Mouse (Mus musculus) heart, embryonic 14.5 days (tissue): ENCODE data around the gene Egfl8. TPM values are rescaled to one million over a fixed set of nuclear protein-coding genes. Genes with fewer than 3 reads are reported as not detected.

Source experiments
- ATAC-seq: fragments of 200-750 bp; cut with Nextera tagmentation; 2 replicates; pipeline ENCODE4 v1.8.0; 2017; ENCODE audit warnings: low read depth, moderate TSS enrichment; ENCODE audit not compliant: insufficient number of reproducible peaks, insufficient read depth, low FRiP score
- H3K27ac ChIP-seq, 2 experiments: fragments of 200-500 bp in 1 of 2; fragments of 300-500 bp in 1 of 2; sonication (generic) in 1 of 2; replicated peaks in 1 of 2; 2 replicates each; pipeline ENCODE4 v1.5.1; 2012 to 2014; ENCODE audit warnings: low read depth in 2 of 2, low read length in 2 of 2, control low read depth in 1 of 2, mild to moderate bottlenecking in 1 of 2, mixed read lengths in 1 of 2; ENCODE audit not compliant: control insufficient read depth in 1 of 2, insufficient read depth in 1 of 2
- H3K27me3 ChIP-seq: fragments of 300-500 bp; sonication (generic); 2 replicates; pipeline ENCODE4 v1.6.1; 2014; ENCODE audit warnings: mild to moderate bottlenecking, low read length, control low read depth; ENCODE audit not compliant: control insufficient read depth, insufficient read depth
- H3K36me3 ChIP-seq: fragments of 300-500 bp; sonication (generic); 2 replicates; pipeline ENCODE4 v1.6.1; 2014; ENCODE audit warnings: mild to moderate bottlenecking, control low read depth, low read length, mixed read lengths; ENCODE audit not compliant: control insufficient read depth, insufficient read depth
- H3K4me1 ChIP-seq, 2 experiments: fragments of 200-500 bp in 1 of 2; fragments of 300-500 bp in 1 of 2; sonication (generic) in 1 of 2; 2 replicates each; pipeline ENCODE4 v1.6.1; 2012 to 2014; ENCODE audit warnings: low read length in 2 of 2, control low read depth in 1 of 2, mixed read lengths in 1 of 2; ENCODE audit not compliant: control insufficient read depth in 2 of 2, insufficient read depth in 2 of 2
- H3K4me2 ChIP-seq: fragments of 300-500 bp; sonication (generic); 2 replicates; pipeline ENCODE4 v1.6.1; 2014; ENCODE audit warnings: mild to moderate bottlenecking, low read length
- H3K4me3 ChIP-seq, 2 experiments: fragments of 200-500 bp in 1 of 2; fragments of 300-500 bp in 1 of 2; sonication (generic) in 1 of 2; 2 replicates each; pipeline ENCODE4 v1.5.1; 2012 to 2014; ENCODE audit warnings: low read length in 2 of 2, mild to moderate bottlenecking in 2 of 2, control low read depth in 1 of 2, low read depth in 1 of 2, moderate library complexity in 1 of 2; ENCODE audit not compliant: control insufficient read depth in 1 of 2, insufficient read depth in 1 of 2
- H3K9ac ChIP-seq: fragments of 300-500 bp; sonication (generic); 2 replicates; pipeline ENCODE4 v1.6.1; 2014; ENCODE audit warnings: mild to moderate bottlenecking, low read length
- H3K9me3 ChIP-seq: fragments of 300-500 bp; sonication (generic); 2 replicates; pipeline ENCODE4 v1.6.1; 2016; ENCODE audit warnings: low read length, control low read depth; ENCODE audit not compliant: control insufficient read depth
- WGBS: fragments of 180-500 bp; shearing (Covaris S2); extraction: QIAGEN DNeasy Blood & Tissue Kit; methylation state at CpG from one replicate; pipeline ENCODE4 v1.1.7; 2014; 5-methylcytosine and 5-hydroxymethylcytosine counted together
- polyA plus RNA-seq: library from polyadenylated mRNA; unstranded; fragments of >200 nt; fragmentation: Nextera tagmentation; extraction: Ambion mirVana; gene quantifications from 2 replicates; pipeline ENCODE4 v1.2.1, GENCODE M21; 2014

Gene Egfl8
- 0.46 and 0.55 TPM in 2 replicates for polyA plus RNA-seq

DNA sequence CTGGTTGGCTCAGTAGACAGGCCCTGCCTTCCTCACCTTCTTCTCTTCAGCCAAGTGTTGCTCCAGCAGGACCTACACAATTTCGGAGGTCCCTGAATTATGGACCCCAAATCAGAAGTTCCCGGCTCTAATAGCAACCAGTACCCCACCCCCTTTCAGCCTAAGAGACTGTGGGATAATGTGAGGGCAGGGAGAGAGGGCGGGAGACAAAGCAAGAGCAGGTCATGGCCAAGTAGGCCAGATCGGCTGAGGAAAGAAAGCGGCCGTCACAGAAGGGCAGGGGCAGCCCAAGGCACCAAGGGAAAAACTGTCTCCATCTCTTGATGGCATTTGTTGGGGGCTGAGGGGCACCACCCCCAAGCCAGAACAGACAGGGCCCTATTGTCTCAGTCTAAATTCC is at the start of gene Egfl8:
TSS of gene Egfl8 (minus strand) at position 101 of the 400 bp plus-strand sequence.
- no peak within 1 kb of the TSS for H3K4me3 ChIP-seq
- peaks cover 66% of the 10 kb centered on the region for H3K36me3 ChIP-seq
- 77% methylated on average over 6 of the region's 6 CpGs for WGBS
- no peaks in the 10 kb centered on the region; a peak in 1 of 4 replicates for H3K4me1 ChIP-seq
- no peak within 1 kb of the TSS for H3K27ac ChIP-seq
- no peaks in the 10 kb centered on the region for H3K27me3 ChIP-seq
- ATAC-seq = no peak
- H3K9ac ChIP-seq = no peak within 1 kb of the TSS
- no peaks in the 10 kb centered on the region for H3K9me3 ChIP-seq
- no peak within 1 kb of the TSS for H3K4me2 ChIP-seq

DNA sequence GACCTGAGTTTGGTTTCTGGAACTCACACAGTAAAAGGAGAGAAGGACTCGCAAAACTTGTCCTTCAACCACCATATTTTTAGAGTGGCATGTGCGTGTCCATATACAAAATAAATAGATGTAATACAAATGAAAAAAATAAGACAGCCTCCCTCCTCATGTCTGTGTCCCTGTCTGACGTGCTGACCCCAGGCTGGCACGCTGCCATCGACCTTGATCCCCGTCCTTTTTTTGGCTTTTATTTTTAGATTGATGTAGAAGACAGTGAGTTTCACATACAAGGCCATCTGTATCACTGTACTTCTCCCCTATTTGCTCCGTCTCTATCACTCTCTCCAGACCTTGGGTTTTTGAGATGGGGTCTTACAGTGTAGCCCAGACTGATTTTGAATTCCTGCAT is 48.7 kb upstream of the Egfl8 start:
- H3K27me3 ChIP-seq = peaks cover 12% of the 10 kb centered on the region

GRCm38 (mm10) chr17:34663558-34663957 is 47.8 kb upstream of the Egfl8 start:
- no peak for ATAC-seq
- Histone ChIP-seq H3K27ac (no peak overlapping the region), H3K4me2 (no peak overlapping the region), H3K4me3 (no peak overlapping the region), H3K4me1 (peaks cover 13 to 14% of the 10 kb centered on the region in 2 experiments), H3K9me3 (no peaks in the 10 kb centered on the region), H3K9ac (no peak overlapping the region), H3K27me3 (peaks cover 21% of the 10 kb centered on the region), H3K36me3 (no peaks in the 10 kb centered on the region)
- WGBS = 34% methylated on average over 1 of the region's 1 CpGs

More for the DNA sequence above, 48.7 kb upstream of the Egfl8 start:
- ATAC-seq = no peak
- no peak overlapping the region for H3K27ac ChIP-seq
- H3K4me1 ChIP-seq = peaks cover 9% of the 10 kb centered on the region in 2 experiments
- no peak overlapping the region for H3K4me2 ChIP-seq
- WGBS = 50% methylated on average over 7 of the region's 7 CpGs
- no peaks in the 10 kb centered on the region for H3K9me3 ChIP-seq
- H3K36me3 ChIP-seq = no peaks in the 10 kb centered on the region
- H3K9ac ChIP-seq = no peak overlapping the region
- no peak overlapping the region for H3K4me3 ChIP-seq

DNA sequence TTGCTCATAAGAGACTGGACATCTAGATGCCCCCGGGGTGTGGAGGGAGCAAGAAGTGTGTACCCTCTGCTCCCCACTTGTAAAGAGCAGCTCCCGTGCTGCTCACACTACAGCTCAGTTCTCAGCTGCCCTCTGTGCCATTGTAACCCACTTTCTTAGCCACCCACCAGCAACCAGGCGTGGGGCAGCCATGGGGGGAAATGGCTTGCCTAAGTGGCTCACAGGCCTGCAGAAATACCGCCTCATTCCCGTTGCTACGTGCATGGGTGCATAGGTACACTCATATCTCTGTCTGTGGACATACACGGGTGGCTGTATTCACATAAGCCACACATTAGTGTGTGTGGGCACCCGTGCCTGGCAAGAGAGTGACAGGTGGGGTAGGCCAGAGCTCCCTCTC is 47.2 kb upstream of the Egfl8 start:
- no peaks in the 10 kb centered on the region for H3K36me3 ChIP-seq
- H3K27ac ChIP-seq = no peak overlapping the region
- 78% methylated on average over 8 of the region's 8 CpGs for WGBS
- H3K27me3 ChIP-seq = peaks cover 21% of the 10 kb centered on the region
- H3K4me3 ChIP-seq = no peak overlapping the region
- H3K9me3 ChIP-seq = no peaks in the 10 kb centered on the region
- peaks cover 13 to 14% of the 10 kb centered on the region in 2 experiments for H3K4me1 ChIP-seq
- H3K9ac ChIP-seq = no peak overlapping the region
- no peak overlapping the region for H3K4me2 ChIP-seq
- ATAC-seq = no peak

GRCm38 (mm10) chr17:34662468-34662867 is 46.7 kb upstream of the Egfl8 start:
- no peaks in the 10 kb centered on the region for H3K36me3 ChIP-seq
- peaks cover 20% of the 10 kb centered on the region for H3K27me3 ChIP-seq
- 58% methylated on average over 1 of the region's 1 CpGs for WGBS
- H3K27ac ChIP-seq = no peak overlapping the region
- no peak overlapping the region for H3K4me3 ChIP-seq
- H3K9ac ChIP-seq = no peak overlapping the region
- H3K4me1 ChIP-seq = peaks cover 13 to 14% of the 10 kb centered on the region in 2 experiments
- H3K4me2 ChIP-seq = no peak overlapping the region
- H3K9me3 ChIP-seq = no peaks in the 10 kb centered on the region
- ATAC-seq = no peak

DNA sequence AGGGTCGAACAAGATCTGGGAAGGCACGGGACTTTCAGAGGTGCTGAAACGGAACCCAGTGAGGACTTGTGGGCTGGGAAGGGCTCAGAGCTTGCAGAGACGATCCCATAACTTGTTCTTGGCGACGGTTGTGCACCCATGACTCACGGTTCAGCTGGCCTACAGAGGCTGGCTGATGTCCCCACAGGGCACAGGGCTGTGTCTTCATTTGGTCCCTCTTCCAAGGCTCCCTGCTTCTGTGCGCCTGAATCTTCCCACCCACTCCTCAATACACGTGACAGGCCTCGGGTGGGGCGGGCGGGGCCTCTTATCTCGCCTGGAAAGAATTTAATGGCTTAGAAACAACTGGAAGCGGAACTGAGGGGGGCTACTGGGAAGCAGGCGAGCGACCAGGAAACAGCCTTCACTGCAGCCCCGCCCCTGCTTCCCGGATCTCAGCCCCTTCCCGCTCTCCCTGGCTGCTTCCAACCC is 45.4 kb upstream of the Egfl8 start:
- Histone ChIP-seq H3K9me3 (no peaks in the 10 kb centered on the region), H3K9ac (peak overlapping the region; percentile 45; the same call in 1 of the 2 replicates), H3K4me3 (peak overlapping the region; percentile 0 to 19), H3K27ac (peak overlapping the region in 1 of 2 experiments; percentile 20; a peak in 1 of 4 replicates), H3K4me1 (peaks cover 16 to 18% of the 10 kb centered on the region in 2 experiments), H3K36me3 (no peaks in the 10 kb centered on the region), H3K4me2 (peak overlapping the region; percentile 48), H3K27me3 (peaks cover 17% of the 10 kb centered on the region)
- WGBS = 3% methylated on average over 19 of the region's 19 CpGs
- no peak for ATAC-seq

- H3K9me3 ChIP-seq = no peaks in the 10 kb centered on the region
- H3K36me3 ChIP-seq = no peaks in the 10 kb centered on the region
- peak overlapping the region; percentile 45; the same call in 1 of the 2 replicates for H3K9ac ChIP-seq
- H3K4me3 ChIP-seq = peak overlapping the region; percentile 0 to 19; a peak in 3 of 4 replicates
- no peak for ATAC-seq
- H3K4me2 ChIP-seq = peak overlapping the region; percentile 48
- 33% methylated on average over 11 of the region's 11 CpGs for WGBS
- H3K27me3 ChIP-seq = peaks cover 17% of the 10 kb centered on the region
- peaks cover 22 to 26% of the 10 kb centered on the region in 2 experiments for H3K4me1 ChIP-seq
- 0 out of 4 replicates have a peak overlapping the region, but pooled peaks of 1 of the 2 experiments have one; percentile 14 for H3K27ac ChIP-seq
These were observed 44.6 kb upstream of the Egfl8 start for GRCm38 (mm10) chr17:34660259-34660820.

DNA sequence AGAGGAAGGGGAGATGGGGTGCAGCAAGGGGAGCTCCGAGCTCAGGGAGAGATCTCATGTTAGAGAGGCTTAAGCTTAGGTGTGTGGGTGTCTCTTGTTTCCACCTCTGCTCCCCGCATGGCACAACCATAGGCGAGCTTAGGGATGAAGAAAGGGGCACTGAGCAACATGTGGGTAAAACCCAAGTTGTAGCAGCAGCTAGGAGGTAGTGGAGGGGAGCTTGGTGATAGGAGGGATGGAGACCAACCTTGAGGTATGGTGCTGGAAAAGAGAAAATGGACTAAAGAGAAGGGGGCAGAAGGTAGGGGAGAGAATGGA is 44.1 kb upstream of the Egfl8 start:
- no peak for ATAC-seq
- Histone ChIP-seq H3K4me1 (peaks cover 26 to 31% of the 10 kb centered on the region in 2 experiments), H3K27me3 (peaks cover 17% of the 10 kb centered on the region), H3K9ac (no peak overlapping the region), H3K36me3 (no peaks in the 10 kb centered on the region), H3K9me3 (no peaks in the 10 kb centered on the region), H3K27ac (no peak overlapping the region), H3K4me3 (no peak overlapping the region), H3K4me2 (no peak overlapping the region)
- 48% methylated on average over 3 of the region's 3 CpGs for WGBS
